Mouse (Mus musculus) gastrocnemius, adult 2 months (tissue): Measurements from ENCODE around the gene Tmem150c. TPM values are rescaled to one million over a fixed set of nuclear protein-coding genes. Genes with fewer than 3 reads are reported as not detected.

Experiments
- DNase-seq: peaks from one replicate; pipeline ENCODE4 v3.0.0; 2022
- H3K27ac ChIP-seq: fragments of 200-600 bp; 2 replicates; pipeline ENCODE4 v1.8.1; 2022; ENCODE audit warnings: mild to moderate bottlenecking
- H3K4me3 ChIP-seq: fragments of 200-600 bp; 2 replicates; pipeline ENCODE4 v1.8.1; 2022; ENCODE audit warnings: mild to moderate bottlenecking, moderate library complexity
- CTCF ChIP-seq: fragments of 200-600 bp; IDR thresholded peaks from 2 replicates; pipeline ENCODE4 v1.8.1; 2022; ENCODE audit warnings: antibody characterized with exemption, mild to moderate bottlenecking, moderate library complexity
- intact Hi-C: fragments of 180-260 bp; cut with DNase I; formaldehyde crosslinking; loops from one replicate; pipeline ENCODE4 v1.15.1; 2025
- total RNA-seq, 2 experiments: library from RNA; stranded (reverse); gene quantifications; 2 replicates each; pipeline ENCODE4 v1.2.3; 2021

Gene Tmem150c
- total RNA-seq, 2 experiments from 2014 or later: 0.82 to 2.9 TPM

DNA sequence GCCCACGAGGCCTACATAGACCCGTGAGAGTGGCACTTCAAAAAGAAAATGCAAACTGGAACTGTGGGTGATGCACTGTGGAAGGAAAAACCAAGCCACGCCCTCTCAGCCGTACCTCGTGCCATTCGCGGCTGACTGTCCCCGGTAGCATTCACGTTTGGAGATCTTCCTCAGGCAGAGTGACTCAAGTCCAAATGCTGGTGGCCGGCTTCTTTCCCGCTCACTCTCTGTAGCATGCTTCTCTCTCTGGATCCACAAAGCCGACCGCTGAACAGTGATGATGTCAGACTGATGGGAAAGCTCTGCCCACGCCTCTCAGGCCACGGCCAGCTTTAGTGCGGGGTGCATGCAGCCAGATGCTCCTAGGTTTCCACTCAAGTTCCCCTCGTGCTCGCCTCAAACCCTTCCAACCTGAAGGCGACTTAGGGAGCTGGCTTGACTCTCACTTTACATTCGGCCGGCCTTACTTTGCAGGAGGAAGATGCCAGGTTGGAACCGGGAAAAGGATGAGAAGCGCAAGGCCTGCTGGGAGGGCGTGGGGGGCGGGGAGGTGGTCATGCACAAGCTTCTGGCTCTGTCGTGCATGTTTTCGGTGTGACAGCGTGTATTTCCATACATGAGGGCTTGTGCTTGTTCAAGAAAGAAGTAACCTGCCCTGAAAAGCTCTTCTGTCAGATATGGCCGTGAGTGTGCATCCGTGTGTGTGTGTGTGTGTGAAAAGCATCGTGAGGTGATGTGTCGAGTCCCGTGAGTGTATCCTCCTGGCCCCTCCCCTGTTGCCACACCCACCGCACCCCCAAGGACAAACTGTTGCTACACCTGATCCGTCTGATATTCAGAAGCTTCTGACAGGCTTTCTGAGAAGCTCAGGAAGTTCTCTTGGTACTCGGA is 80.3 kb downstream of the Tmem150c start:
- Histone ChIP-seq H3K27ac (no peak overlapping the region), H3K4me3 (peak overlapping the region; percentile 62)
- no peak for DNase-seq
- TF ChIP-seq CTCF: no peak
- intact Hi-C loops: loop anchor here (5.0 kb wide), 2 partner anchors 78 to 148 kb away; partner anchors contain the start of gene Tmem150c

DNA sequence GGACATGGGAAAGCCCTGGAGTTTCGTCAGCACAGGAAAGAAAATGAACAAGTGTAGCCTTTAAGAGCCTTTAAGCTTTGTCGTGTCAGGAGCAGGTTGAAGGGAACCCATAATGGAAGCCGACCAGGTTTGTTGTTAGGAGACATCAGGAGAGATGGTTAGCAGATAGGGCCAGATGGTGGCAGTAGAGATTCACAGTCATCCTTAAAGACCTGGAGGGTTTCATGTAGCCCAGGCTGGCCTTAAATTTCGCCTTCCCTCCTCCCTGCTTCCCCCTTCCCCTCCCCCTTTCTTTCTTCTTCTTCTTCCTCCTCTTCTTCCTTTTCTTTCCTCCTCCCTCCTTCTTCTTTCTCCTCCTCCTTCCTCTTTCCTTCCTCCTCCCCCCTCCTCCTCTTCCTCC is 85.0 kb downstream of the Tmem150c start:
- TF ChIP-seq CTCF: peak; percentile 49
- intact Hi-C loops: loop anchor here (5.0 kb wide), 1 partner anchor 248 kb away; no protein-coding TSS in a partner anchor
- H3K27ac ChIP-seq: no peak overlapping the region

DNA sequence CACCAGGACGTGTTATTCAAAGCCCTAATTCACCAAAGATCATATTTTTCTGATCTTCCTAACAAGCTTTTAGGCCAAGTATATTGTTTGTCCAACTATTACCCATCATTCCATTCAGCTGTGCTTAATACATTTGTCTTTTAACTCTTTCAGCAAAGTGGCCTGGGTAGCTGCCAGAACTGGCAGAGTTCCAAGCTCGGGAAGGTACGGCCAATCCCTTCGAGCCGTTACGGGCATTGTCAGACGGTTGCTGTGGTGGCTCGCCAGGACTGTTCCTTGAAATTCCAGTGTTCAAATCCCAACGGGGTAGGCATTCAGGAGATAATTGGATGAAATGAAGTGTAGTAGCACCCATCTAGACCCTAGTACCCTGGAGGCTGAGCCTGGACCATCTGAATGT is 87.1 kb downstream of the Tmem150c start:
- Histone ChIP-seq H3K27ac (no peak overlapping the region), H3K4me3 (no peak overlapping the region)
- TF ChIP-seq CTCF: no peak
- intact Hi-C loops: loop anchor here (5.0 kb wide), 1 partner anchor 250 kb away; no protein-coding TSS in a partner anchor
- no peak for DNase-seq

More for the DNA sequence above, 85.0 kb downstream of the Tmem150c start:
- H3K4me3 ChIP-seq: no peak overlapping the region
- DNase-seq: no peak

DNA sequence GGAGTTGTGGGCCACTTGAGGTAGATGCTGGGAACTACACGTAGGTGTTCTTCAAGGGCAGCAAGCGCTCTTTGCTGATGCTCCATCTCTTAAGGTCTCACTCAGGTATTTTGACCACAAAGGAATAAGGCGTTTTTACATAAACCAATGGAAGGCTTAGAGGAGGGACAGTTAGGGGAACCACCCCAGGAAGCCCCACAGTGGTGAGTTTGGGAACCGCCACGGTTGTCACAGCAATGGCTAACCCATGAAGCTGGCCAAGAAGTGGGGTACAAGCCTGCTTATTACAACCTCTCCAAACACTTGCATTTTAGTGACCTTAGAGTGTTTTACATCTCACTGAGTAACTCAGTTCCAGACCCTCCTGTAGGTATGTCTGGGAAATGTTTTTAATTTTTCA is 88.1 kb downstream of the Tmem150c start:
- Histone ChIP-seq H3K4me3 (no peak overlapping the region), H3K27ac (no peak overlapping the region)
- peak; percentile 6; the same call in 1 of the 2 replicates for TF ChIP-seq CTCF
- intact Hi-C loops: loop anchor here (2.0 to 5.0 kb wide), 2 partner anchors 169 to 251 kb away; no protein-coding TSS in a partner anchor
- DNase-seq: no peak

DNA sequence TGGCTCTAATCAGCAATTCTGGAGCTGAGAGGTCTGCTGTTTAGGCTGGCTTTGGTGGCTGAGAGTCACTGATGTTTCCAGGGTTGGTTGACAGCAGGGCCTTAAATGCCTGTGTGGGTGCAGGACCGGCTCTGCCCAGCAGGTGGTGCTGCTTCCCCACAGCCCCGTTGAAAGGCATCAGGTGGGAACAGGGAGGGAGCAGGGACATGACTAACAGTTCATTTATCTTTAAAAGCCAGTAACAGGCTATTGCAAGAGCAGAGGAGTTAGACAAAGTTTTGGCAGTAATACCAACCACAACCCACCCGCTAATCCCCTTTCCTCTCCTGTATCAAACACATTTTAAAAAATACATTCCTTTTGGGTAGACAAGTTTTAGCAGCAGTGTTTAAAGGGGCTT is 89.4 kb downstream of the Tmem150c start:
- H3K27ac ChIP-seq: no peak overlapping the region
- H3K4me3 ChIP-seq: no peak overlapping the region
- TF ChIP-seq CTCF: peak; percentile 100
- intact Hi-C loops: loop anchor here (2.0 to 5.0 kb wide), 2 partner anchors 171 to 252 kb away; no protein-coding TSS in a partner anchor
- DNase-seq: peak; percentile 81

DNA sequence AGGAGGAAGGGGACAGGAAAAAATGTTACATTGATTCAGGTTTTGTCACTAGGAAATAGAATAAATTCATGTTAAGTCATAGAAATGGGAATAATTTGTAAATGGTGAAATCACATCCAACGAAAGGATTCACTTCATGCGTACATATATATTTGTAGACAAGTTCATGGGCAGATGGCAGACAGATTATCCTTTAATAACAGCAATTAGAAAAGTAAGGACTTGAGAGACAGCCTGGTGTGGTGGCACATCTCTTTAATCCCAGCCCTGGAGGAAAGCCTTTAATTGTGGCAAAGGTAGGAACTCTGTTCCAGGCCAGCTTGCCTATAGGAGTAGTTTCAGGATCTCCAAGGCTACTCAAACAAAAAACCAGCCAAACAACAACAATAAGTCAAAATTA is 90.1 kb downstream of the Tmem150c start:
- no peak for TF ChIP-seq CTCF
- H3K4me3 ChIP-seq: no peak overlapping the region
- no peak overlapping the region for H3K27ac ChIP-seq

DNA sequence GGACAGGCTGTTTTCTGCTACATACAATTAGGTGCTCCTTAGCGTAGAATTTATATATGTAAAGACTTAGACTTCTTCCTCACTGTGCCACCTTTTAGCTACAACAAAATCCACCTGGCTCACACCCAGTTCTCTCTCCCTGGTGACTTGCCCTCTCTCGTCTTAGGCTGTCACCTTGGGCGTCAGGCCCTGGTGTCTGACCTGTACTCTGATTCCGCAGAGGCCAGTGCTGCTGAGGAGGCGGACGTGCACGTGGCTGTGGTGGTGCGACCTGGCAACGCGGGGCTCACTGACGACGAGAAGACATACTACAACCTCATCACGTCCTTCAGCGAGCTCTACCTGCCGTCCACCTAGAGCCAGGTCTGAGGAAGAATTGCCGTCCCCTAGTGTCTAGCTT is 92.0 kb downstream of the Tmem150c start:
- no peak for TF ChIP-seq CTCF
- no peak overlapping the region for H3K4me3 ChIP-seq

More for the DNA sequence above, 90.1 kb downstream of the Tmem150c start:
- no peak for DNase-seq
- intact Hi-C loops: no loop called here

DNA sequence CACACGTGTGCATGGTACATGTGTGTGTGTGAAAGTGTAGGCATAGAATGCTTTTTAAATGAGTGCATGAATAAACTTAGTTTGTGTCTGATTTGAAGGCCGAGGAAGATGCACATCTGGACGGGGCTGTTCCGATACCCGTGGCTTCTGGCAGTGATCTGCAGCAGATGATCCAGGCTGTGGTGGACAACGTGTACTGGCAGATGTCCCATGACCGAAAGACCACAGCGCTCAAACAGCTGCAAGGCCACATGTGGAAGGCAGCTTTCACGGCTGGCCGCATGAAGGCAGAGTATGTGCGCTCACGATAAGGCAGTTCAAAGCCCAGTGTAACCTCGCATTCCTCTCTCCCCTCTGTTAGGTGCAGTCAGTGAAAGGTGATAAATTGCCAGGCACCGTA is 98.7 kb downstream of the Tmem150c start:
- no peak for TF ChIP-seq CTCF
- no peak for DNase-seq
- H3K4me3 ChIP-seq: no peak overlapping the region
- intact Hi-C loops: no loop called here
- no peak overlapping the region for H3K27ac ChIP-seq

More for the DNA sequence above, 92.0 kb downstream of the Tmem150c start:
- no peak overlapping the region for H3K27ac ChIP-seq
- no peak for DNase-seq
- intact Hi-C loops: no loop called here

DNA sequence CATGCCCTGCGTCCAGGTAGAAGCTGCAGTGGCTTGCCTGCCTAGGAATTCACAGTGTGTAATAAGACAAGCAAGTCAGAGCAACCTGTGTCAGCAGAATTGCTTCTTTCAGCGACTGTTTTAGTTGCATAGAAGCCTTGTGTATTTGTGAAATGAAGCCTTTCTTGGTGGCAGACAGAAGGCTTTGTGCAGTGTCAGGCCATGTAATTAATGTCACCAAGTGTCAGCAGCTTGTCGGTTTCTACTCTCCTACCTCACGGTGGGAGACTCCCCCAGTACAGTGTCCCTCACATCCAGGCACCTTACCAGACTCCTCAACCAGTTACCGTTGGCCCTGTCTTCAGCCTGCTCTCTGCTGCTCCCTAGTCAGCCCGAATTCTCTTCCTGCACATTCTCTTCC is 100.3 kb downstream of the Tmem150c start:
- intact Hi-C loops: no loop called here
- Histone ChIP-seq H3K4me3 (no peak overlapping the region), H3K27ac (no peak overlapping the region)
- TF ChIP-seq CTCF: no peak
- DNase-seq: no peak

DNA sequence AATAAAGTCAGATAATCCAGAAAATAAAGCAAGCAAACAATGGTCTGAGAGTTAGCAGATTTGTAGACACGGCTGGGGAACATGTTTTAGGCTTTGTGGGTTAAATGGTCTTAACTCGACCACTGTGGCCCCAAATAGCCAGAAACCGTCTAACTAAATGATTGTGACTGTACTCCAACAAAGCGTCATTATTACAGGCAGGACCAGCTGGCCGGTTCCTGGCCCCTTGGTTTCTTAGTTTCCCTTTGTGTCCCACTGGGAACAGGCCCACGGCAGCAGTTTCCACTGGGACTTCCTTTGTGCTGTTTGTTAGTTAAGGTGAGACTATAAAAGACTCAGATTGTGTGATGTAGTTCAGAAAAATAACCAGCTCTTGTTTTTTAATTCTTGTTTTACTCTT is 100.9 kb downstream of the Tmem150c start:
- TF ChIP-seq CTCF: no peak
- no peak overlapping the region for H3K4me3 ChIP-seq
- H3K27ac ChIP-seq: no peak overlapping the region
- intact Hi-C loops: no loop called here
- no peak for DNase-seq

DNA sequence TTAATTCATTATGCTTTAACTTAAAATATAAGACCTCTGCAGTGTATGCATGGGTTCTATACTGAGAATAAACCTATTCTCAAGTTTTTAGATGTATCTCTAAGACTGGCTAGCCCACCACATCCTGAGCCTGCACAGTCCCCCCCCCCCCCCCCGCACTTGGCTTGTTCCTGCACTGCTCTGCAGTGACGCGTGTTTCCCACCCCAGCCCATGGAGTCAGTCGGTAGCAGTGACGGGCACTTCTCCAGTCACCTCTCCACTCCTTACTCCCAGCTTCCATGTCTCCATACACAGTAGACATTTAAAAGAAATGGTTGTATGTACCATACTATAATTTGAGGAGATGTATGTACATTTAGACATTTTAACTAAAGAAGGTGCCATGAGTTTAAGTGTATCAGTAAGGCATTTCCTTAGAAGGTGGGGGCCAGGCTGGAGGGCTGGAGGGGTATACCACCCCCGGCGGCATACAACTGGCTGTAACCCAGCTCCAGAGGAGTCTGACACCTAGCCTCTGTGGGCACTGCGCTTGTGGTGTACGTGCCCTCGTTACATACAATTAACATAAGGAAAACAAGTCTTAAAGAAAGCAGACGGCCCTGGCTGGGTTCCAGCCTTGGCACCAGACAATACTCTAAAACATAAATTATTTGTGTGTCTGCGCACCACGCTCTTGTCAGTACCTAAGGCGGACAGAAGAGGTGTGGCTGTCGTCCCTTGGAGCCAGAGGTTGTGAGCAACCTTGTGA is 102.0 kb downstream of the Tmem150c start:
- DNase-seq: no peak
- TF ChIP-seq CTCF: no peak
- Histone ChIP-seq H3K27ac (no peak overlapping the region), H3K4me3 (no peak overlapping the region)
- intact Hi-C loops: no loop called here

DNA sequence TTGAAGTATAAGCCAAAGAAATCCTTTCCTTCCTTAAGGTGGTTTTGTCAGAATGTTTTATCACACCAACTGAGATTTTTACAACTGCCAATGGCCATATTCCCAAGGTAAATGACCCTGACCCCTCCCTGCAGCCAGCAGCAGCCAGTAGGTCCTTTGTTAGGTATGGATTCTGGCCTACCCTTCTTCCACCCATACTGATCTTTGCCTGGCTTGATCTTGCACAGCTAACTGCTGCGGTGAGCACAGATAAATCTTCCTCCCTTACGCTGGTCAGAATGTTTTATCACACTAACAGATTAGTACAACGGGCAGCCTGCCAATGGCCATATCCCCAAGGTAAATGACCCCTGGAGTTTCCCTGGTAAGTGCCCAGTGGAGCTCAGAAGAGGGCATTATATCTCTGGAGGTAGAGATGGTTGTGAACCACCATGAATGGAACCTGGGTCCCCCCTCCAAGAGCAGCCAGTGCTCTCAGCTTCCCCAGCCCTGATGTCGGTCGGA is 103.7 kb downstream of the Tmem150c start:
- intact Hi-C loops: no loop called here
- H3K27ac ChIP-seq: no peak overlapping the region
- DNase-seq: no peak
- TF ChIP-seq CTCF: no peak
- H3K4me3 ChIP-seq: no peak overlapping the region
